Mouse (Mus musculus) liver, postnatal 0 days (tissue): ENCODE measurements around the gene Agrp.

Source experiments
- CTCF ChIP-seq: sonication (generic); IDR thresholded peaks from 2 replicates; pipeline ENCODE4 v1.5.1; 2016; ENCODE audit warnings: antibody characterized with exemption, low read depth
- EP300 ChIP-seq: IDR thresholded peaks from 2 replicates; pipeline ENCODE4 v1.6.1; 2016; ENCODE audit warnings: antibody characterized with exemption, low read depth, mild to moderate bottlenecking

- no peak for TF ChIP-seq CTCF
- peak; percentile 97 for TF ChIP-seq EP300
Observed at GRCm38 (mm10) chr8:105542032-105542656, 95.0 kb downstream of the Agrp start.
